Mouse (Mus musculus) embryonic facial prominence, embryonic 15.5 days (tissue): ENCODE measurements at regions not wholly inside any gene's neighbourhood (a gene's known extent, or its start where the extent isn't known, plus 50 kb on each side); places are given as distances from the start of the nearest gene placed in this dataset.
A peak's percentile ranks its signal among the peaks of the same experiment; 100 is the strongest.
"Not testable (repeated sequence)": the region's sequence is repeated elsewhere in the genome, so short reads cannot be mapped to it uniquely, and the experiment has no call there.

Source experiments
- ATAC-seq: fragments of 200-750 bp; cut with Nextera tagmentation; 2 replicates; pipeline ENCODE4 v1.8.0; 2017; ENCODE audit warnings: low read depth, moderate TSS enrichment; ENCODE audit not compliant: insufficient number of reproducible peaks, low FRiP score, low TSS enrichment
- H3K27ac ChIP-seq: fragments of 300-500 bp; sonication (generic); replicated peaks from 2 replicates; pipeline ENCODE4 v1.5.1; 2015; ENCODE audit warnings: mild to moderate bottlenecking, inconsistent platforms
- H3K27me3 ChIP-seq: fragments of 300-500 bp; sonication (generic); 2 replicates; pipeline ENCODE4 v1.6.1; 2015; ENCODE audit warnings: inconsistent platforms
- H3K36me3 ChIP-seq: fragments of 300-500 bp; sonication (generic); 2 replicates; pipeline ENCODE4 v1.6.1; 2015; ENCODE audit warnings: mild to moderate bottlenecking, inconsistent platforms
- H3K4me1 ChIP-seq: fragments of 300-500 bp; sonication (generic); 2 replicates; pipeline ENCODE4 v1.6.1; 2015; ENCODE audit warnings: inconsistent platforms
- H3K4me2 ChIP-seq: fragments of 300-500 bp; sonication (generic); replicated peaks from 2 replicates; pipeline ENCODE4 v1.6.1; 2015; ENCODE audit warnings: mild to moderate bottlenecking, inconsistent platforms
- H3K4me3 ChIP-seq: fragments of 300-500 bp; sonication (generic); replicated peaks from 2 replicates; pipeline ENCODE4 v1.5.1; 2015; ENCODE audit warnings: mild to moderate bottlenecking, inconsistent platforms
- H3K9ac ChIP-seq: fragments of 300-500 bp; sonication (generic); 2 replicates; pipeline ENCODE4 v1.6.1; 2015; ENCODE audit warnings: inconsistent platforms
- H3K9me3 ChIP-seq: fragments of 300-500 bp; sonication (generic); replicated peaks from 2 replicates; pipeline ENCODE4 v1.6.1; 2016; ENCODE audit warnings: inconsistent platforms
- WGBS: fragments of 180-500 bp; shearing (Covaris S2); methylation state at CpG from one replicate; pipeline ENCODE4 v1.1.7; 2015; 5-methylcytosine and 5-hydroxymethylcytosine counted together

- Histone ChIP-seq H3K4me3 (no peak overlapping the region), H3K9me3 (peaks cover 7% of the 10 kb centered on the region; the same call in 1 of the 2 replicates), H3K9ac (no peak overlapping the region), H3K4me1 (peaks cover 6% of the 10 kb centered on the region), H3K27ac (no peak overlapping the region), H3K4me2 (no peak overlapping the region), H3K36me3 (no peaks in the 10 kb centered on the region), H3K27me3 (no peaks in the 10 kb centered on the region)
- 60% methylated on average over 4 of the region's 4 CpGs for WGBS
- no peak for ATAC-seq
Measured at GRCm38 (mm10) chr17:7538402-7539087, 153.3 kb upstream of the Unc93a2 start.

- H3K4me2 ChIP-seq: no peak overlapping the region
- peaks cover 7% of the 10 kb centered on the region; the same call in 1 of the 2 replicates for H3K9me3 ChIP-seq
- H3K36me3 ChIP-seq: no peaks in the 10 kb centered on the region
- no peak overlapping the region for H3K4me3 ChIP-seq
- H3K27me3 ChIP-seq: no peaks in the 10 kb centered on the region
- H3K4me1 ChIP-seq: peaks cover 6% of the 10 kb centered on the region
- H3K9ac ChIP-seq: no peak overlapping the region
- H3K27ac ChIP-seq: no peak overlapping the region
- WGBS: 49% methylated on average over 7 of the region's 7 CpGs
- no peak; the same call in 1 of the 2 replicates for ATAC-seq
Measured at GRCm38 (mm10) chr17:7537618-7538266, 152.5 kb upstream of the Unc93a2 start.

GRCm38 (mm10) chr17:7537210-7537609, 151.9 kb upstream of the Unc93a2 start:
- Histone ChIP-seq H3K9me3 (peaks cover 7% of the 10 kb centered on the region; the same call in 1 of the 2 replicates), H3K4me1 (peaks cover 6% of the 10 kb centered on the region), H3K36me3 (no peaks in the 10 kb centered on the region), H3K27ac (no peak overlapping the region), H3K9ac (no peak overlapping the region), H3K27me3 (no peaks in the 10 kb centered on the region), H3K4me2 (no peak overlapping the region), H3K4me3 (no peak overlapping the region)
- no peak for ATAC-seq
- 74% methylated on average over 5 of the region's 5 CpGs for WGBS

GRCm38 (mm10) chr17:7534386-7535059, 149.3 kb upstream of the Unc93a2 start:
- H3K36me3 ChIP-seq: no peaks in the 10 kb centered on the region
- no peak overlapping the region for H3K9ac ChIP-seq
- no peak overlapping the region for H3K4me3 ChIP-seq
- no peak overlapping the region for H3K27ac ChIP-seq
- H3K4me1 ChIP-seq: peaks cover 7% of the 10 kb centered on the region
- H3K4me2 ChIP-seq: no peak overlapping the region
- WGBS: 84% methylated on average over 6 of the region's 6 CpGs
- no peaks in the 10 kb centered on the region for H3K27me3 ChIP-seq
- ATAC-seq: no peak
- no peaks in the 10 kb centered on the region for H3K9me3 ChIP-seq

- no peaks in the 10 kb centered on the region for H3K27me3 ChIP-seq
- no peak for ATAC-seq
- no peak overlapping the region for H3K4me2 ChIP-seq
- no peaks in the 10 kb centered on the region for H3K9me3 ChIP-seq
- H3K27ac ChIP-seq: no peak overlapping the region
- no peaks in the 10 kb centered on the region for H3K36me3 ChIP-seq
- no peak overlapping the region for H3K9ac ChIP-seq
- H3K4me1 ChIP-seq: peaks cover 10% of the 10 kb centered on the region
- H3K4me3 ChIP-seq: no peak overlapping the region
- 52% methylated on average over 2 of the region's 2 CpGs for WGBS
Measured at GRCm38 (mm10) chr17:7533552-7533951, 148.3 kb upstream of the Unc93a2 start.

GRCm38 (mm10) chr17:7532618-7533017, 147.4 kb upstream of the Unc93a2 start:
- Histone ChIP-seq H3K27ac (no peak overlapping the region), H3K27me3 (no peaks in the 10 kb centered on the region), H3K4me2 (no peak overlapping the region), H3K9ac (no peak overlapping the region), H3K9me3 (no peaks in the 10 kb centered on the region), H3K4me3 (no peak overlapping the region), H3K36me3 (no peaks in the 10 kb centered on the region), H3K4me1 (peaks cover 6% of the 10 kb centered on the region)
- ATAC-seq: no peak
- WGBS: 66% methylated on average over 3 of the region's 3 CpGs

GRCm38 (mm10) chr17:7529304-7529703, 144.0 kb upstream of the Unc93a2 start:
- H3K9ac ChIP-seq: no peak overlapping the region

GRCm38 (mm10) chr17:7527681-7528080, 142.4 kb upstream of the Unc93a2 start:
- Histone ChIP-seq H3K27me3 (no peaks in the 10 kb centered on the region), H3K4me1 (peaks cover 7% of the 10 kb centered on the region; the same call in 1 of the 2 replicates), H3K4me3 (no peak overlapping the region), H3K4me2 (no peak overlapping the region), H3K36me3 (no peaks in the 10 kb centered on the region), H3K27ac (no peak overlapping the region), H3K9ac (no peak overlapping the region), H3K9me3 (no peaks in the 10 kb centered on the region)
- no peak for ATAC-seq
- 74% methylated on average over 3 of the region's 3 CpGs for WGBS

More at GRCm38 (mm10) chr17:7529304-7529703, 144.0 kb upstream of the Unc93a2 start:
- Histone ChIP-seq H3K27ac (no peak overlapping the region), H3K9me3 (no peaks in the 10 kb centered on the region), H3K36me3 (no peaks in the 10 kb centered on the region), H3K4me3 (no peak overlapping the region), H3K4me1 (peaks cover 7% of the 10 kb centered on the region; the same call in 1 of the 2 replicates), H3K4me2 (no peak overlapping the region), H3K27me3 (no peaks in the 10 kb centered on the region)
- 60% methylated on average over 5 of the region's 5 CpGs for WGBS
- ATAC-seq: no peak

GRCm38 (mm10) chr17:7524497-7524896, 139.2 kb upstream of the Unc93a2 start:
- H3K9ac ChIP-seq, H3K36me3 ChIP-seq, H3K4me2 ChIP-seq, ATAC-seq, H3K27me3 ChIP-seq, H3K27ac ChIP-seq, H3K9me3 ChIP-seq, H3K4me3 ChIP-seq: not testable (repeated sequence)
- H3K4me1 ChIP-seq: peaks cover 22% of the 10 kb centered on the region
- 84% methylated on average over 11 of the region's 11 CpGs for WGBS

GRCm38 (mm10) chr17:7521127-7521526, 135.9 kb upstream of the Unc93a2 start:
- H3K9ac ChIP-seq: no peak overlapping the region
- peak overlapping the region; percentile 84 for H3K27ac ChIP-seq
- no peaks in the 10 kb centered on the region for H3K27me3 ChIP-seq
- peak overlapping the region; percentile 24 for H3K4me2 ChIP-seq
- peak; percentile 84 for ATAC-seq
- no peaks in the 10 kb centered on the region for H3K9me3 ChIP-seq
- H3K36me3 ChIP-seq: no peaks in the 10 kb centered on the region
- H3K4me3 ChIP-seq: no peak overlapping the region
- peaks cover 17% of the 10 kb centered on the region for H3K4me1 ChIP-seq
- WGBS: 26% methylated on average over 10 of the region's 10 CpGs
